Mouse (Mus musculus): ENCODE data around the gene Blzf1.

The Blzf1 gene

DNA sequence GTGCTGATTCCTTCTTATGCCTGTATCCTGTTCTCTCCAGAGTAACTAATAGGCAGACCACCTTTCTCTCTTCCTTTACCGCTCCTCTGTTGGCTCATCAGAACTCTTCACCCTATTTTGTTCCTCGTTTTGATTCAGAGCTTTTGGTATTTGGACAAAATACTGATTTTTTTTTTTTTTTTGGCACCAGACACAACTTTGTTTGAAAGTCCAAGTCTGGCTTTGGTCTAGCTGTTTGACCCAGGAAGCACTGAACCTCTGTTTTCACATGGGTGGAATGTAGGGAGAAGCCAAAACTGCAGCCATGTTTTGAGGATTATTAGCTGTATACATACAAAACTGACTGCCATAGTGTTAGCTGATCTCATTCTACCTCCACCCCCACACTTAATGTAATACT lies 17.6 kb upstream of the Blzf1 start:
- Histone ChIP-seq H3K27me3 (ENCODE audit: insufficient read depth, low read length) (no peaks in the 10 kb centered on the region), H3K36me3 (ENCODE audit: insufficient read depth, low read length) (no peaks in the 10 kb centered on the region; the same call in 1 of the 2 replicates), H3K4me1 (replicated peaks; ENCODE audit: low read depth, low read length) (peaks cover 18% of the 10 kb centered on the region), H3K9me3 (ENCODE audit: low read length) (no peaks in the 10 kb centered on the region), H3K4me3 (replicated peaks; ENCODE audit: low read length) (no peak overlapping the region)
- no peak for TF ChIP-seq NANOG (IDR thresholded peaks at IDR 0.05; ENCODE audit: borderline replicate concordance, low read length)
- TF ChIP-seq CTCF (conservative IDR thresholded peaks at IDR 0.05; ENCODE audit: low read length), result no peak
- TF ChIP-seq POU5F1 (IDR thresholded peaks at IDR 0.05; ENCODE audit: borderline replicate concordance, low read length), result no peak

DNA sequence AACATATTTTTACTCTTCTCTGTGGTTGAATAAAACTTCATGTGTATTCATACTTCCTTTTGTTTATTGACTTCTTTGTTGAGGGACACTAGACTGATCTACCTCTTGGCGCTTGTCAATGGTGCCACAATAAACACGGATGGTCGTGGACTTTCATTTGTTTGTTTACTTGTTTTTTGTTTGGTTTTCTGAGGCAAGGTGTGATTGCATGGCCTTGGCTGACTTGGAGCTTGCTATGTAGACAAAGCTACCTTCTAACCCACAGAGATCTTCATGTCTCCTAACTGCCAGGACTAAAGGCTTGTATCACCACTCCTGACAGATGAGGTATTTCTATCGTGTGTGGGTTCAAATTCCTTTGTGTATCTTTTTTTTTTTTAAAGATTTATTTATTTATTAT lies 16.9 kb upstream of the Blzf1 start:
- no peak for TF ChIP-seq POU5F1 (IDR thresholded peaks at IDR 0.05; ENCODE audit: borderline replicate concordance, low read length)
- no peak for TF ChIP-seq CTCF (conservative IDR thresholded peaks at IDR 0.05; ENCODE audit: low read length)
- TF ChIP-seq NANOG (IDR thresholded peaks at IDR 0.05; ENCODE audit: borderline replicate concordance, low read length), result no peak
- no peaks in the 10 kb centered on the region for H3K9me3 ChIP-seq (ENCODE audit: low read length)
- H3K27me3 ChIP-seq (ENCODE audit: insufficient read depth, low read length), result no peaks in the 10 kb centered on the region

DNA sequence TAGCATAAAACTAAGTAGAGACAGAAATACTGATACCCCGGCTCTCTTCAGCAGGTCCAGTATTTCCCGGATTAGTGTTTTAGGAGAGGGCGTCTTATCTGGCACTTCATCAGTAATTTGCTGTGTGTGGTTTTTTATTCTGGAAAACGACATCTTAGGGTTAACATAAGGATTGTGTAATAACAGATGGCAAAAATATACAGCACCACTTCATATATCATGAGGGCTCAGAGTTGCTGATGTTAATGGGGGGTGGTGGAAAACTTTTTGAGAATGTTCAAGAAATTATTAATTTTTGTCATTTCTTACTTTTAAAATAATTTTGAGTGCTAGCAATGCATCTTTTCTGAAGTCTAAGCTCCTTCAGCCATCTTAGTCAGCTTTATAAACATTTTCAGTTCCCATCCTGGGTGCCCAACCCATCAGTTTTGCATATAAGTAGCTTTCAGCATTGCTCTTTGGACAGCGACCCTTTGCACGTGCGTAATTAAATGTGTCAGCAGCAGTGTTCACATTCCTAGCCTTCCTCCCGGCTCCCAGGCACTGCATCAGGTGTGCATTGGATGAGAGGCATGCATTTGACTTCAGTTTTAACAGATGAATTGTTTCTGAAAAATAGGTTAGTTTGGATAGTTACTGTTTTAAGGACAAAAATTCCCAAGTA lies 15.8 kb upstream of the Blzf1 start:
- no peaks in the 10 kb centered on the region for H3K27me3 ChIP-seq (ENCODE audit: insufficient read depth, low read length)
- no peaks in the 10 kb centered on the region for H3K9me3 ChIP-seq (ENCODE audit: low read length)
- TF ChIP-seq POU5F1 (IDR thresholded peaks at IDR 0.05; ENCODE audit: borderline replicate concordance, low read length) (no peak), NANOG (IDR thresholded peaks at IDR 0.05; ENCODE audit: borderline replicate concordance, low read length) (no peak), CTCF (conservative IDR thresholded peaks at IDR 0.05; ENCODE audit: low read length) (no peak)

More for the DNA sequence above, 16.9 kb upstream of the Blzf1 start:
- Histone ChIP-seq H3K36me3 (ENCODE audit: insufficient read depth, low read length) (no peaks in the 10 kb centered on the region; the same call in 1 of the 2 replicates), H3K4me1 (replicated peaks; ENCODE audit: low read depth, low read length) (peaks cover 23% of the 10 kb centered on the region), H3K4me3 (replicated peaks; ENCODE audit: low read length) (no peak overlapping the region)

DNA sequence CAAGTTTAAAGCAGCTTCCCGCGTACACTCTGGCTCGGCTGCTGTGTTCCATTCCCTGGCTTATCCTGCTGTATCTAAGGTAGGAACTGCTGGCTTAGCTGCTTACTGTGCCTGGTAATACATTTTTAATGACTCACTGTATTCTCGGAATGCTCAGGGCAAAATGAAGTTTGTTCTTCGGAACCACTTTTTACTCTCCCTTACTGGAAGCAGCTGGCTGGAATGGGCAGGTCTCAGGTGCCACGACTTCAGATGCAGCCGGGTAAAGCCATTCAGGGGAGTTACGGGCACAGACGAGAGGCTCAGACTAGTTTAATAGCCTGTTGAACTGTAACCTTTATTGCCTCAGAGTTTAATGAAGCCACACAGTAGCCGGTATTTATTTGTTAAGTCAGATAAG lies 14.1 kb upstream of the Blzf1 start:
- H3K36me3 ChIP-seq (ENCODE audit: insufficient read depth, low read length), result peaks cover 9% of the 10 kb centered on the region
- no peaks in the 10 kb centered on the region for H3K27me3 ChIP-seq (ENCODE audit: insufficient read depth, low read length)
- no peaks in the 10 kb centered on the region for H3K9me3 ChIP-seq (ENCODE audit: low read length)
- no peak overlapping the region for H3K4me3 ChIP-seq (replicated peaks; ENCODE audit: low read length)
- H3K4me1 ChIP-seq (replicated peaks; ENCODE audit: low read depth, low read length), result peaks cover 23% of the 10 kb centered on the region
- TF ChIP-seq POU5F1 (IDR thresholded peaks at IDR 0.05; ENCODE audit: borderline replicate concordance, low read length), result no peak
- TF ChIP-seq NANOG (IDR thresholded peaks at IDR 0.05; ENCODE audit: borderline replicate concordance, low read length), result no peak
- TF ChIP-seq CTCF (conservative IDR thresholded peaks at IDR 0.05; ENCODE audit: low read length), result no peak

More for the DNA sequence above, 15.8 kb upstream of the Blzf1 start:
- H3K4me3 ChIP-seq (replicated peaks; ENCODE audit: low read length), result no peak overlapping the region
- H3K36me3 ChIP-seq (ENCODE audit: insufficient read depth, low read length), result peaks cover 5% of the 10 kb centered on the region; the same call in 1 of the 2 replicates
- H3K4me1 ChIP-seq (replicated peaks; ENCODE audit: low read depth, low read length), result peaks cover 23% of the 10 kb centered on the region

DNA sequence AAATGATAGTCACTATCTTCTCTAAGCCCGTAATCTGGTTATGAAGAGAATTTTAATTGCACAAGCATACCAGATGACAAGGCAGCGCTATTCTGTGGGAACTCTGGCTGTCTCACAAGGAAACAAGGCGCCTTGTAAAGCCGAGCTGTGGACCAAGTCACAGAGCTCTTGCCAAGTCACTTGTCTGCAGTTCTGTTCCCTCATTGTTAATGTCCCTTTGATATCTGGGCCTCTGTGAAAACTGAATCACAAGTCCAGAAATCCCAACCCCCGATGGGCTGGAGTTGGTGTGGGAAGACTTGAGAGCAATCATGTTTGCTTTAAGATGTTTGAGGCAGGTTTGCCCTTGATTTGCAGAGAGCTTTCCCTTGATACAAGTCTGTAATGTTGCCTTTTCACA lies 13.4 kb upstream of the Blzf1 start:
- Histone ChIP-seq H3K36me3 (ENCODE audit: insufficient read depth, low read length) (peaks cover 9% of the 10 kb centered on the region), H3K4me1 (replicated peaks; ENCODE audit: low read depth, low read length) (peaks cover 23% of the 10 kb centered on the region), H3K4me3 (replicated peaks; ENCODE audit: low read length) (no peak overlapping the region), H3K27me3 (ENCODE audit: insufficient read depth, low read length) (no peaks in the 10 kb centered on the region), H3K9me3 (ENCODE audit: low read length) (no peaks in the 10 kb centered on the region)
- TF ChIP-seq POU5F1 (IDR thresholded peaks at IDR 0.05; ENCODE audit: borderline replicate concordance, low read length) (no peak), NANOG (IDR thresholded peaks at IDR 0.05; ENCODE audit: borderline replicate concordance, low read length) (no peak), CTCF (conservative IDR thresholded peaks at IDR 0.05; ENCODE audit: low read length) (no peak)

DNA sequence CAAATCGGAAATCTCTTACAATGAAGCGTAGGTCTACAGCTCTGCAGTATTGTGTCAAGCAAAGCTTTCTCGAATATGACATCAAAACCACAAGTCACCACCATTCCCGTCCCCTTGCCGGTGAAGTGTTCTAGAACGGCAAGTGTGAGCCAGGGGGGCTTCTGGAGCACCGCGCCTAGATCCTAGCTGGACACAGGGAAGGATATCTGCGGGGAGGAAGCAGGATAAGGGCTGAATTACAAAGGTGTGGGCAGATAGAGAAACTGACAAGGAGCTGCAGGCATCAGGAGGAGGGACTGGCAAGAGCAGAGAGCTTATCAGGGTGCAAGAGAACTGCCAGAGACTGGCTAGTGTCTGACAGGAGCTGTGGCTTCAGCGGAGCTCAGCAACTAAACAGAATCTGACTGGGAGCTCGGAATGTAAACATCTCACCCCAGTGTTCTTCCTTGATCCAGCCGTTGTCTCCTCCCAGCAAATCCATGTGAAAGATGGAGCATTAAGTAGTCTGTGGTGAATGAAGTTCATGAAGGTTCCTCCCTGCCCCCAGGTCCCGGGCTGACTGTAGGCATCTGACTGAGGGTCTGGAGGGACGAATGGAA lies 12.4 kb upstream of the Blzf1 start:
- no peak overlapping the region for H3K4me3 ChIP-seq (replicated peaks; ENCODE audit: low read length)
- H3K4me1 ChIP-seq (replicated peaks; ENCODE audit: low read depth, low read length), result peaks cover 27% of the 10 kb centered on the region
- H3K36me3 ChIP-seq (ENCODE audit: insufficient read depth, low read length), result peaks cover 9% of the 10 kb centered on the region
- no peak for TF ChIP-seq POU5F1 (IDR thresholded peaks at IDR 0.05; ENCODE audit: borderline replicate concordance, low read length)
- TF ChIP-seq CTCF (conservative IDR thresholded peaks at IDR 0.05; ENCODE audit: low read length), result no peak
- no peak for TF ChIP-seq NANOG (IDR thresholded peaks at IDR 0.05; ENCODE audit: borderline replicate concordance, low read length)
- H3K27me3 ChIP-seq (ENCODE audit: insufficient read depth, low read length), result no peaks in the 10 kb centered on the region
- H3K9me3 ChIP-seq (ENCODE audit: low read length), result no peaks in the 10 kb centered on the region

DNA sequence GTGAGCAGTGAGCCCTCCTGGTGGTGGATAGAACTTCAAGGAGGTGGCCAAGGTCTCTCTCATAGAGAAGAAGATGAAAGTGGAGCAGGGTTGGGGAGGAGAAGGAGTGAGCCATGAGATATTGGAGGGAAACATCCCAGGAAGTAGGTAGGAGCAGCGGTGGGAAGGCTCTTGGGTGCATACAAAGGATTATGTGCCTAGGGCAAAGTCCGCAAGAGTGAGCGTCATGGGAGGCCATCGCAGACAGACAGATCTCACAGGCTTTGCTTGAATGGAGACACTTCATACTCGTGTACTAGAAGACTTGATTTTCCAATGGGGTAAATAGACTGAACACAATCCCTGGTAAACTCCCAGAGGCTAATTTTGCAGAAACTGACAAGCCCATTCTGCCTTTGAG lies 11.2 kb upstream of the Blzf1 start:
- no peak for TF ChIP-seq CTCF (conservative IDR thresholded peaks at IDR 0.05; ENCODE audit: low read length)
- no peak overlapping the region for H3K4me3 ChIP-seq (replicated peaks; ENCODE audit: low read length)
- H3K36me3 ChIP-seq (ENCODE audit: insufficient read depth, low read length), result peaks cover 16% of the 10 kb centered on the region
- no peaks in the 10 kb centered on the region for H3K9me3 ChIP-seq (ENCODE audit: low read length)
- no peaks in the 10 kb centered on the region for H3K27me3 ChIP-seq (ENCODE audit: insufficient read depth, low read length)
- H3K4me1 ChIP-seq (replicated peaks; ENCODE audit: low read depth, low read length), result peaks cover 26% of the 10 kb centered on the region

DNA sequence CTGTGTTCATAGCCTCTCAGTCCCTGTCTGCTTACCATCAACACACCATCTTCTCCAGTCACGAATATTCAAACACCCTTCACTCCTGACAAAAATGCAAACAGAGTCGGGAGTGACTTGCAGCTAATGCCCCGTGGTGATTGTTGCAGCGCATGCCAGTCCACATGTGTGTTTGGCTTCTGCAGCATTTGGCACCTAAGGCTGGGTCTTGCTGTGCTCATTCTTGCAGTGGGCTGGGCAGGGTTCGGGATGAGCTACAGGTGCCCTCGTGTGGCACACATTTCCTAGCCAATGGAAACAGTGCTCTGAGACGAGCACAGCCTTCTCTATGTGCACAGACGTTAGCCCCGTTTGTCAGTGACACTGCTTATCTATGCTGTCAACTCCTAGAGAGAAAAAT lies 10.0 kb upstream of the Blzf1 start:
- Histone ChIP-seq H3K4me3 (replicated peaks; ENCODE audit: low read length) (no peak overlapping the region), H3K4me1 (replicated peaks; ENCODE audit: low read depth, low read length) (peaks cover 19% of the 10 kb centered on the region), H3K27me3 (ENCODE audit: insufficient read depth, low read length) (no peaks in the 10 kb centered on the region), H3K9me3 (ENCODE audit: low read length) (no peaks in the 10 kb centered on the region), H3K36me3 (ENCODE audit: insufficient read depth, low read length) (peaks cover 23% of the 10 kb centered on the region)
- TF ChIP-seq POU5F1 (IDR thresholded peaks at IDR 0.05; ENCODE audit: borderline replicate concordance, low read length) (no peak), NANOG (IDR thresholded peaks at IDR 0.05; ENCODE audit: borderline replicate concordance, low read length) (no peak), CTCF (conservative IDR thresholded peaks at IDR 0.05; ENCODE audit: low read length) (no peak)

DNA sequence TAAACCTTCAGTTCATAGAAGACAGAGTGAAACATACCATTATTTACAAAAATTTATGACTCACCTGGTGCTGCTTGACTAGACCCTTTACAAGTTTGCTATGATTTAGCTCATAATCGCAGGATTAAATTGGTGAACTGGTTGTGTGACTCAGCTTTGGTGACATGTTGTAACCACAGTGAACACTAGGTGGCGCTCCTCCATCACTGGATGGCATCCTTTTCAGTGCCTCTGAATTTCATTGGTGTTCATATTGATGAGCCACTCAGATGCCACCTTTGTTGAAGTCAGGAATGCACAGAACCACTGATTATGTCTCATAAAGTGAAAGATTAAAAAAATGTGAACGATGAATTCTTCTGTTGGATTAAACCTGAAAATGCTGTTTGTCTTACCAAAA lies 9.4 kb upstream of the Blzf1 start:
- Histone ChIP-seq H3K9me3 (ENCODE audit: low read length) (no peaks in the 10 kb centered on the region), H3K4me1 (replicated peaks; ENCODE audit: low read depth, low read length) (peaks cover 19% of the 10 kb centered on the region), H3K27me3 (ENCODE audit: insufficient read depth, low read length) (no peaks in the 10 kb centered on the region), H3K4me3 (replicated peaks; ENCODE audit: low read length) (no peak overlapping the region), H3K36me3 (ENCODE audit: insufficient read depth, low read length) (peaks cover 23% of the 10 kb centered on the region)
- TF ChIP-seq NANOG (IDR thresholded peaks at IDR 0.05; ENCODE audit: borderline replicate concordance, low read length), result no peak
- TF ChIP-seq CTCF (conservative IDR thresholded peaks at IDR 0.05; ENCODE audit: low read length), result peak; percentile 79

Measured in E14TG2a.4 (cell line).